Mouse (Mus musculus) layer of hippocampus, postnatal 36 days (tissue): ENCODE results near the gene Hdac4. TPM values are rescaled to one million over a fixed set of nuclear protein-coding genes. Genes with fewer than 3 reads are reported as not detected.

ENCODE experiments used
- DNase-seq, 2 experiments: peaks; one replicate each; pipeline ENCODE4 v3.0.0; 2022
- total RNA-seq, 2 experiments: library from RNA; stranded (reverse); gene quantifications; 2 replicates each; pipeline ENCODE4 v1.2.3; 2021

The Hdac4 gene
- total RNA-seq, 2 experiments from 2014 or later, result 117 to 119 TPM

DNA sequence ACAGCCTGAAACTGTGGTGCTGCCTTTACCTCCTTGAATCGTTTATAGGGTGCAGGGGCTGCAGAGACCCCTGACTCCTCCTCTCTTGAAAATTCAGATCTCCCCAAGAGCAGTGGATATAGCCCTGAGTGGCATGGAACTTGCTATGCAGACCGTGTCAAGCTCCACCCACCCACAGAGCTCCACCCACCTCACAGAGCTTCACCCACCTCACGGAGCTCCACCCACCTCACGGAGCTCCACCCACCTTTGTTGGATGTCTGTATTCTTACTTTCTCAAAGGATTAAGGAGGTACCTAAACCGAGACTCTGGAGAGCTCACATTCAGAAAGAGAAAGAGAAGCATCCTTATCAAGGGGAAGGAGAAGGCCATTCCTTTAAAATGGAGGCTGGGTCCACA is 279.5 kb downstream of the Hdac4 start:
- DNase-seq, result no peak

DNA sequence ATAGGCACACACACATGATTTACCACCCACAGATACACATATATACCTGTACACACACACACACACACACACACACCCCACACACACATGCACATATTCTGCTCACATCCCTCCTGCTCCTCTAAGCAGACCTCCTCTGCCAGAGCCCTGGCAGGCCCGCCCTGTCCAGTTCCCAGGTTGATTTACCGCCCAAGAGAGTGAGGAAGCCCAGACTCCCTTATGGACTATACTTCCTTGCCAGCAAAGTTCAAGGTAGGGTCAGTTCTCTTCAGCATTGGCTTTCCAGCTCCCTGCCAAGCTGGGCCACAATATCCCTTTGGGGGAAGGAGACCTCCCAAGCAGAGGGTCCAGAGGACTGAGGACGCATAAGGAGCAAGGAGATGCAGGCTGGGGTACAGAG is 280.9 kb downstream of the Hdac4 start:
- no peak for DNase-seq

DNA sequence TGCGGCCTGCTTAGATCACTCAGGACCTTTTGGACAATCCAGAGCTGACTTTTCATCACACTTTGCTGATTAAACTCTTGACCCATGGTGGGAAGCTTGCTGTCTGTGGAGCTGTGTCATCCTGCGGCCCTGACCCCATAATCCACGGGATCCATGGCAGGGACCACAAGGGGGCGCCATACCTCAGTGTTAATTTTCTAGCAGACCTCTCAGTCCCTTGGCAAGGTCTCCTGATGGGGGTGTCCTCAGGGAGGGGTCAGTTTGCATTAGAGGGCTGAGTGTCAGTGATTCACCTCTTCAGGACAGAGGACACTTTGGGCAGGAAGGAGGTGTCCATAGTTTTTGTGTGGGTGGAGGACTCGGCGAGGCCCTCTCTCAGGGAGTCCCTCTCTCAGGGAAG is 281.6 kb downstream of the Hdac4 start:
- no peak for DNase-seq

DNA sequence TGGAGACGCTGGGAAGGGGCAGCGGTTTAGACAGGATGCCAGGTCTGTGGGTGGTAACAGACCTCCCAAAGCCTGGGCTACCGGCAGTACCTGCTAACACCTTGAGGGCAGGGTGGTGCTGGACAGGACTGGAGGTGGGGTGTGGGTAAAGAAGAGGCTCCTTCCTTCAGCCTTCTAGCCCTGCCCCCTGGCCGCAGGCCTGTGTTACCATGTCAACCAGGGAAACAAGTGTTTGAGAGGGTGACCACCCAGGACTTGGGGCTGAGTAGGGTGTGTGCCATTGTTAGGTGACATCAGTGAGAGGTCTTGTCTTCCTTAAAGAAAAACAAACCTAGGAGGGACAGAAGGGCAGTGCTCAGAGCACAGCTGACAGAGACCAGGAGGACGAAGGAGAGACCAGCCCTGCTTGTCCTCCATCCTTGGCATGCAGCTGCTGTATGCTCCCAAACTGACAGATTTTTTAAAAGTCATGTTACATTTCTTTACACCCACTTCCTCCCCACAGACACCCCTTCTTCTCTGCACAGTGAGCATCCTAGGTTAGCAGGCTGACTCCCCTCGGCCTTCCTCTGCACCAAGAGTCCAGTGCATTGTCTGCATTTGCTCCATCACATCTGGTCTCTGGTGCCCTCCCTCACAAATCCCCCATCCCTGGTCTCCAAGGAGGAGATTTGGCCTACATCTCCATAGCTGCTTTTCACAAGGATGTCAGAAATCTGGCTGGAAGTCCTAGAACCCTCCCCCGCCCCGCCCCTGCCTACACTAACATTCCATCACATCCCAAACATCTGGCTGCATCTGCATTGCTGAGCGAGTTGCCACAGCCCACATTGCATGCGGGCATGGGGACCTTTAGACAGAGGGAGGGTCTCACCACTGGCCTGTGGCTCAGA is 283.0 kb downstream of the Hdac4 start:
- DNase-seq, result no peak

DNA sequence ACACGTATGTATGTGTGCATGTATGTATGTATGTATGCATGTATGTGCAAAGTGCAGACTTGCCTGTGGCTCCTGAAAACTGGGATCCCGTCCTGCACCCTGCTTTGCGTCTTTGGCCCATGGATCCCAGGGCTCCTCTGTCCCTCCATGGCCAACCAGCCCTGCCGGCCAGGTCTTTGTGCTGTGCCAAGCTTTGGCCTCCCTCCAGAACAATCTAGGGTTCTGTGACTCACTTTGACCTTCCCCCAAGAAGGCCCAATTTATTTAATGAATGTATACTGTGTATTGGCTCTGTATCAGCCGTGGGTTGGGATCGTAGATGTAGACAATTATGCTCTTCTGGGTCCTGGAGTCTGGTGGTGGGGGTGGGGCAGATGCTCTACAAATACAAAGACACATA is 290.2 kb downstream of the Hdac4 start:
- no peak for DNase-seq

DNA sequence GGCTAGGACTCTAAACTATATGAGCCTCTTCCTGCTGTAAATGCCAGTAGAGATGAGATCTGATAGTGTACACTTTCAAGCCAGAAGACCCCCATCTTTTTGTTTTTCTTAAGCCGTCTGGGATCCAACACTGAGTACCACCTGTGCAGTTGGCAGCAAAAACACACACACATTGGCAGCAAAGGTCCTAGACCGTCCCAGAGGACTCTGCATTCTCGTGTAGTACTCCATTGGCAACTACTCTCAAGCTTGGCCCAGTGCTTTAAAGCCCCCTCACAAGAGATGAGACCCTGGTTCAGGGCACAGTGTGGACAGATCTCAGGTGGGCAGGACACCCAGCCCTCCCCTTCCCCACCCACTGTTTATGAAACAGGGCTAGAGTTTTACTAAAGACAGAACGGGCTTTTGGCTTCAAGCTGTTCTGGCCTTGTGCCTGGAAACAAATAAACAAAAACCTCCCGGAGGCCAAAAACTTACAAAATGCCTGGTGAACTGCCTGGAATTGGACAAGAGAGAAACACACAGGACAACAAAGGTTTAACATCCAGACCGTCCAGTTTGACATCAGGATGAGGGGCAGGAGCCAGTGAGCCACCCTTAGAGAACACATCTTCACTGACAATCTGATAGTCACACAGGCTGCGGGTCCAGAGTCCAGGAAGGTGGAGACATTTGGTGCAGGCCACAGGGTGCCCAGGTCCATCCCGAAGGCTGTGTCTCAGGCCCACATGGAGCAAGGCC is 292.1 kb downstream of the Hdac4 start:
- no peak for DNase-seq

DNA sequence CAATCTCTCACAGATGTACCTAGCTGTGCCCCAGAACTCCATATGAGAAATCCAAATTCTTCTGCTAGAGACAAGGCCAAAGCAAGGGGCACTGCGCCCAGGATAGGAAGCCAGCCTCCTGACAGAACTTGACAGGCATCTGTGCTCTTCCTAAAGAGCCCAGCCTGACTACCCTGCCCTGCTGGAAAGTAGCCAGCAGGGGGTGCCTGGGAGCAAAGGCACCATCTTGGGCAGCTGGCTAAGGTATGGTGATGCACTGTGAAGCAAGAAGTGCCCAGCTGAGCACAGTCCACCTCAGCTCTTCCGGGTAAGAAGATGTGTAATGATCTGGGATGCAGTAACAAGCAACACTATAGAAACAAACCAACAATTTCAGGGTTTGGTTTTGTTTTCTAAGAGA is 298.4 kb downstream of the Hdac4 start:
- no peak for DNase-seq

DNA sequence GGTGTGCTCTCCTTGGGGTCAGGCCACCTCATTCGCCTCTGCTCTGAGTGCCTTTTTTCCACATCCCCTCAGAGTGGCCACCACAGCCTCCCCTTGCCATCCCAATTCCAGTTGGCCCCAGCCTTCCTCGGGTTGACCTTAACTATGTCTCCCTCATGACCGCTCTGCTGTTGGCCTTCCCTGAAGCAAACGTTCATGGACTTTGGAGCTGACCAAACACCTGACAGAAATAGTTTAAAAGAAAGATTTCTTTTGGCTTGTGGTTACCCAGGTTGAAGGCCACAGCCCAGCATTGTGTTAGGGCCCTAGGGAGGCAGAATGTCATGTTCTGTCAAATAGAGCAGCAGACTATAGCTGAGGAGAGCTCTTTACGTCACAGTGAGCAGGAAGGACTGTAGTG is 301.2 kb downstream of the Hdac4 start:
- DNase-seq, result no peak

DNA sequence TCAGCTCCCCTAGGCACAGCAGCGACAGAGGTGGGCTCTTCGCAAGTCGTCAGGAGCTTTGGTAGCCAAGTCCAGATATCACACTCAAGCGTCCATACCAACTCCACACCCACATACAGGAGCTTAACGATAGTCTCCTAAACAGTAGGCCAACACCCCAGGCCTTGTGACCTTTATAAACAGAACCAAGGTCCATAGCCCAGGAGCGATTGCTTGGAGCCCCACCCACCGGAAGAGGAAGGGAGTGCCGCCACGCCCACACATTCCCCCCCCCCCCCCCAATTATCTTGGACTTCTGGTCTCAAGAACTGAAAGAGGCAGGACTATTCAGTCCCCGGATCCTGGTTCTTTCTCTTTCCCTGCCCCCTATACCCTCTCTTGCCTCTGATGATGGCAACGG is 301.9 kb downstream of the Hdac4 start:
- no peak for DNase-seq

DNA sequence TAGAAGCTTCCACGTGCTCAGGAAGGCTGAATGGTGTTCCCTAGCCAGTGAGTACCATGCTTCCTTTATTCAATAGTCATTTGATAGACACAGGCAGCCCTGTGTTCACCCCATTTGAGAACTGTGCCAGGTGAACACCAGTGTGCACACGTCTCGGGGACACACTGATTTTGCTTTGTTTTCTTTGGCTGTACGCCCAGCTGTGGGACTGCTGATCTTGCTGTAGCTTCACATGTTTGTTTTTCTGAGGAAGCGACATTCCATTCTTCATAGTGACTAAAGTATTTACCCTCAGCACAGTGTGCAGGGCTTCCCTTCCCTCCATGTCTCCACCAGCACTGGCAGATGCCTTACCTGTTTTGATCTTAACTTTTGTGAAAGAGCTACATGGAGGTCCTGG is 312.4 kb downstream of the Hdac4 start:
- DNase-seq, result no peak

DNA sequence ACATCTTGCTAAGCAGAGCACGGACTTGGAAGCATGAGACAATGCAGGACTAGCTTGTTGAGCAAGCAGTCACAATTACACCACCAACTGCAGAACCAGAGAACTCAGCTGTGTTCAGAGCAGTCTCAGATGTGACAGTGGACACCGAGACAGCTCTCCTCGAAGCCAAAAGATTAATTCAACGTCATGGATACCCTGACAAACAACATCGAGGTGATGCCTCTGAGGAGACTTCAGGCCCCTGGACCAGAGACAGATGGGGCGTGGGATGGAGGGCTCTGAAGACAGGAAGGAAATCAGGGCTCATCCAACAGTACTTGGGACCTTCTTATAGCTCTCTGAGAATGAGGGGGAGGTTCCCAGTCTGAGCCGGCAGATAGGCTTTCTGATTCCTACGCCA is 314.6 kb downstream of the Hdac4 start:
- no peak for DNase-seq

DNA sequence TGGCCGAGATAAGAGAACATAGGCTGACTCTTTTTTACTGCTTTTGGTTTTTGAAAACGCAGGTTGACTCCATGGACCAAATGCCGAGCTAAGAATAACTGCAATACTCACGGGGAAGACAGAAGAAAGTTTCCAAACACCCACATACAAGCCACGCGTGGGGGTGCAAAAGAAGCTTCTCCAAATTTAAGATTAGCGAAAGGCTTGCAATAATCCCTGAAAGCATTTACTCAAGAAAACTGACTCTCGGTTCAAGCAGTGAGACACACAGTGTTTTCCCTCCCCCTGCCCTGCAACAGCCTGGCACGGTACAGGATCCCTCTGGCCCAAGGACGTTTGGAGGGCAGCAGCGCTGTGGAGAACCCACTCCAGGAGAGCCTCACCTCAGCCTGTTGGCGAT is 315.3 kb downstream of the Hdac4 start:
- peak in 1 of 2 experiments; percentile 12 for DNase-seq
